Mouse (Mus musculus): ENCODE results near the gene Gria4.
"Not testable (repeated sequence)": the region's sequence is repeated elsewhere in the genome, so short reads cannot be mapped to it uniquely, and the experiment has no call there.

Gene Gria4

GRCm38 (mm10) chr9:4795544-4796288 is at the start of gene Gria4:
Gene Gria4, minus strand, starts transcription at chr9:4796234.
- DNase-seq, result no peak

DNA sequence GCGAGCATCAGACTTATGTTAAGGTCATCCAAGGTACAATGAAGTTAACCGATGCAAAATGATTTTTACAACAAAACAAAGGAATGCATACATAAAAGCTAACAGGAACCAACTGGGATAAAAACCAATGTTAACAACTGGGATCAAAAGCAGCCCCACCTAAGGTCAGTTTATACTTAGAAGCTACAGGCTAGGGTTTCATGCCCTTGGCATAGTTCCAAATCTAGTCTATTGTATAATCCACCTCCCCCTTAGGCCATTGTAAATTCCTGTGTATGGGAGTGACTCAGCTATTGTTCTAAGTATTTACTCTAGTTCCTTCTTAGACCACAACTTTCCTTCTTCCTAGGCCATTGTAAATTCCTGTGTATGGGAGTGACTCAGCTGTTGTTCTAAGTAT is 14.9 kb upstream of the Gria4 start:
- not testable (repeated sequence) for DNase-seq

DNA sequence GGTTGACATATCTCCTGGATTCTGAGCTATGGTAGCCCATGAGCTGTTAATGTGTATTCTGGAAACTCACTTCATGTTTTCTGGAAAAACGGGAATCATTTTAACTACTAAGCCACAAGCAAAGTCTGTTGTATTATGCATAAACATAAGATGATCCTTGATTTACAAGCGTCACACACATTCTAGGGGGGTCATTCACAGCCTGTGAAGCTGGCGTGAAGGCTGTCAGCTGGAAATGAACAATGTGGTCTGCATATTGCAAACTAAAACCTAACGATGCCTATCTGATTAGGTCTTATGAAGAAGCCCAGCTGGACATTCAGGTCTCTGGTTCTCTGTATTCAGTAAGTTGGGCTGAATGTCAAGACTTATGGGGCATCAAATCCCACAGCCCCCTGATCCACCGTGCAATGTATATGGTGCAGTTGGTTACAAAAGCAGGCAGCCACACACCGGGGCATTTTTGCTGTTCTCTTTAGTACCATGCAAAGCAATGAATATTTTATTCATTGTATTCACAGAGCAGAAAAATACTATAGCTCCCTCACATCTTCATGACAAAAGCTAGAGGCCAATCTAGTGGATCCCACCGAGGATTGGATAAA is 7.2 kb upstream of the Gria4 start:
- DNase-seq, result no peak

DNA sequence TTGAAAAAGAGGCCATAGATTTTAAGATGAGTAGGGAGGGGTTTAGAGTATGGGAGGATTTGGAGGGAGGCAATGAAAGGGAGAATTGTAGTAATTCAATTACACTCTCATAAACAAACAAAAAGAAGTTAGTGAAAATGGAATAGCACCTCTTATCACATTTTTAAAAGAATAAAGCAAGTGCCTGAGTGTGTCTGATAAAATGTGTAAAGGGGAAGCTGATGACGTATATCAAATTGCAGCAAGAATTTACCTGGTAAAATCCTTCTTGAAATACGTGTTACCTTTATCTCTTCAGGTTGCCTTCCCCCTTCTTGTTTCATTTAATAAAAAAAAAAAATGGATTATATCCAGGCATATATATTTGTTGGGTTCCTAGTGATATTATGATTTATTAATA is 1.4 kb upstream of the Gria4 start:
- no peak for DNase-seq

DNA sequence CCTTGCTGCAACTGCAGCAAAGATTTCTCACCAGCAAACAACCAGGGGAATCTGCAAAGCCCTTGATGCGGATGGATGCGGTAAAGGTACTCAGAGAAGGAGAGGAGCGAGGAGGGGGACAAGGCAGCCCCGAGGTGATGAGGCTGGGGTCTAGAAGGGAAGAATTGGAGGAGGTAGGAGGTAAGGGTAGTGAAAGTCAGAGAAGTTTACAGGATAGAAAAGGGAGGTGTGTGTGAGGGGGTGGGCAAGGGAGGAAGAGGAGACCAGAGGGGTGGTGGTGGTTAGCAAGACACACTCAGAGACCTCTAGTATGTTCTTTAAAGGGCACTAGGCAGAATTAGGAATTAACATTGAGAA is 233 bp upstream of the Gria4 start:
- no peak for DNase-seq

DNA sequence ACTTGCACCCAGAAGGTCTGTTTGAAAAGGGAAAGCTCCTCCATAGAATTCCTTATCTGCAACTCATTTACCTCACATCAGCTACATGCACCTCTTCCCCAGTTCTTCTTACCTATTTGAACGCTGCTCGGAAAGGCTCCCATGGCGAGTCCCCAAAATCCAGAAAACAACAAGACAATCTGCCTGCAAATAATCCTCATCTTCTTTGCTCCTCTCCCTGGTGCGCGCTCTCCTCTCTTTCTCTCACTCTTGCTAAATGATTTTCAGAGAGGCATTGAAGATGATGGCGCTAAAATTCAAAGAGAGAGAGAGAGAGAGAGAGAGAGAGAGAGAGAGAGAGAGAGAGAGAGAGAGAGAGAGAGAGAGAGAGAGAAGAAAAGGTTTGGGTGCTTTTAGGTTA is 959 bp downstream of the Gria4 start:
- DNase-seq, result no peak

- DNase-seq, result no peak
These were observed 1.6 kb downstream of the Gria4 start for GRCm38 (mm10) chr9:4794411-4794810.

- DNase-seq, result not testable (repeated sequence)
These were observed 46.6 kb downstream of the Gria4 start for GRCm38 (mm10) chr9:4749407-4749806.

- no peak for DNase-seq
These were observed 81.9 kb downstream of the Gria4 start for GRCm38 (mm10) chr9:4714086-4714485.

DNA sequence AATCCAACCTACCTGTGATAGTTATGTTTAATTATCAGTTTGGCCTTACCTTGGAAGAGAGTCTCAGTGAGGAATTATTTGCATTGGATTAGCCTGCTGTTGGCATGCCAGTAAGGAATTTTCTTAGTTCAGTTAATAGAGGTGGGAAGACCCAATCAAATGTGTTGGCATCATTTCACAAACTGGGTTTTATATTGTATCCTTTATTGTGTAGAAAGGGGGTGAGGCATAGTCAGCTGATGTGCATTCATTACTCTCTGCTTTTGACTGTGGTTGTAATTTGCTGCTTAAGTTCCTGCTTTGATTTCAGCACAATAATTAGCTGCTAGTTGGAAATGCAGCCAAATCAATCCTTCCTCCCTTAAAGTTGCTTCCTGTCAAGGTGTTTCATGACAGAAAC is 83.7 kb downstream of the Gria4 start:
- no peak for DNase-seq

DNA sequence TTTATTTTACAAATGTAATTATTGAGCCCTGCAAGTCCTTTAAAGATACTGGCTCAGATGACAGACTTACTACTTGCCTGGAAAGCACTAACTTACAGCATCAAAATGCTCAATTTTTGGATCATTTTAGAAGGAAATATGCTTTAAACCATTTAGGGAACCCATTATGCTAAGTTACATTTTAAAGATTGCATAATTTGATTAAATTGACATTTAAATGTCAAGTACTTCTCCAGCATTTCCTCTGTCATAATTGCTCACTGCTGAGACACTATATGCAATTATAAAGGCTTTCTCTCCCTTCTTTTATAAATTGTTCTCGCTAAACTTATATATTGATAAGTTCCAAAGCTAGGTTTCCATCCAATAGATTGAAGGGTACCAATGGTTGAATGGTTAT is 108.9 kb downstream of the Gria4 start:
- no peak for DNase-seq

- no peak for DNase-seq
These were observed 115.8 kb downstream of the Gria4 start for GRCm38 (mm10) chr9:4680244-4680643.

DNA sequence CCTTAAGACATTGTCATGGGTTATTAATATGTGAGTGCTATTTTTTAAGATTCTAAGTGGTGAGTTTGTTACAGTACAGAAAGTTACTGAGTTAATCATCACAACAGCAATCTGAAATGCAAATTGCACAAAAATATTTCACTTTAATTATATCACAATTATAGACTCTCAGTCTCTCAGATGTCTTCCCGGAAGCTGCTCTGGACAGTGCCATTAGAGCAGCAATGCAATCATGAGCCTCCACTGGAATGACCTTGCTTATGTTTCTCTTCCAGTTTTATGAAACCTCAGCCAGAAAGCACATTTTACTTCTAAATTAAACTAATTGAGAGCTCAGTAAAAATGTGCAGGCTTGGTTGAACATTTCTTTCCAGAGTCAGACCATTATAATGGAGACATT is 116.9 kb downstream of the Gria4 start:
- no peak for DNase-seq

DNA sequence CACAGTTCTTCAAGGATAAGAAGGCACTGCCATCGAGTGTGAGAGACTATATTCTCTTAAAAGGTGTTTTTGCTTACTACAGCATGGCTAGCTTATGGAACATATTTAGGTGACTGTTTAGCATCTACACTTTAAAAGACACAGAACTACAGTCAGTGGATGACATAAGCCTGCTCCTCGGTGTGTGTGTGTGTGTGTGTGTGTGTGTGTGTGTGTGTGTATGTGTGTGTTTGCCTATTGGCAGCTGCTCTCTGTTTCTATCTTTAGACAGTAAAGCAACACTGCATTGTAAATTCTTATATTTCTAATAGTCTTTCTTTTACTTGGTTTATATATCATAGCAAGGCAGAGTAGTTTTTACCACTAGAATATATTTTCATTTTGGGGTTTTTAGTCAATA is 130.3 kb downstream of the Gria4 start:
- no peak for DNase-seq

DNA sequence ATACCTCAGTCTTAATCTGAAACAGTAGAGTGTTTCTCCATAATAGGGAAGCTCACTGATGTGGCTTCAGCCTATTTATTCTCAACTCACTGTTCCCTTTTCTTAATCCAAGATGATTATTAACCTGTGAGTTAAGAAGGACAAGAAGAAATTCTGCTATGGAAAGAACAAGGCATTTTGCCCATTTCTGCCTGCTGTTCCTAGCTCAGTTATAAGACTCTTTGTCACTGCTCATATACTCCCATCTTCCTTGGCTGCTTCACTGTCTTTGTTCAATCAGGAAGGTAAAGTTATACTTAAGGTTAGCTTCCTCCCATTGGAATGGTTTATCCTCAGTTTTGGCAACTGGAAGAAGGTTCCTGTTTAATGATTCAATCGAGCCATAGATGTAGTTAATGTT is 133.6 kb downstream of the Gria4 start:
- peak; percentile 55 for DNase-seq

DNA sequence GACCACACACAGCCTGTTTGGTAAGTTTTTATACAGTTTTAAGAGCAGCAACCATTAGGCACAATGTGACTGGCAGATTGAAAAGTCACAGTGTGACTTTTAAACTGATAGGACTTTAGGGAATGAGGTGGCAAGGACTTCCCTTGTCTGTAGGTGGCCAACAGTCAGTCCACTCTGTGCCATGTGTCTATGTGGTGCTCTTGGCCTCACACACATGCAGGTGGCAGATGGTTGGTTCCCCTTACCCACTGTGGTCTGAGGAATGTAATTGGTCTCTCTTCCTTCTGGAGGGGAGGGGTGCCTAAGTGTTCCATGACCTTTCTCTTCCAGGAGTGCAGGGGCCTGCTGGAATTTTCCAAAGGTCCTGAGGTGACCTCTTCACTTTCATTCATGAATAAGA is 137.1 kb downstream of the Gria4 start:
- DNase-seq, result no peak

GRCm38 (mm10) chr9:4654333-4654732 is 141.7 kb downstream of the Gria4 start:
- no peak for DNase-seq

GRCm38 (mm10) chr9:4639192-4639900 is 156.7 kb downstream of the Gria4 start:
- no peak for DNase-seq

GRCm38 (mm10) chr9:4631910-4632309 is 164.1 kb downstream of the Gria4 start:
- no peak for DNase-seq

DNA sequence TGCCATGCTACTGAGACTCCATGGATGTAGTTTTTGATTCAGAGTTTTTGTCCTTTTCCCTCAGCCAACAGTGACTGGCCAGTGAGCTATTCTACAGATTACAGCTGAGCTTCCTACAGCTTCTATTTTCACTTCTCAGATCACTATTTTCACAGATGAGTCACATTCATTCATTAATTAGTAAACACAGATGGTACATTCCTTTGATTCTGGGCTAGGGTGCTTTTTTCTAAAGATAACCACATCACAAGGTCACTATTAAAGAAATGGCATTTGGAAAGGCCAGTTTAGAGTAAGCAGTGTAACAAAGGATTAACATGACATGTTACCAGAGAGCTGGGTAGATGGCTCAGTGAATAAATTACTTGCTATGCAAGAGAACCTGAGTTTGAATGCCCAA is 180.7 kb downstream of the Gria4 start:
- DNase-seq, result no peak

DNA sequence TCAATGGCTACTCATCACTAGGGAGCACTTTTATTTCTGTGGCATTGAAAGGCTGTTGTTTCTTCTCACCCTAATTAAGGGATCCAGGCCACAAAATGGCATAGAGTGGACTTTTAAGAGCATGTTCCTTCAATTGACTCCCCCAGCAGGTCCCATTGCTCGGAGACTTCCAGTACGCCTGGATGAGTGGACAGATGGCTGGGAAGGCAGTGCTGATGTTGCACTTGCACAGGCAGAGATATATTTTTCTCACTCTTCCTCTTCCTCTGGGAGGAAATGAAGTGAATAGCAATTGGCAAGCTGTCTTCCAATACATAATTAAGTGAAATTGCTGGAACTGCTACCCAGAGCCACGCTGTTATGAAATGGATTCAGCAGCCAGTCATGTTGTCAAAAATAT is 190.7 kb downstream of the Gria4 start:
- no peak for DNase-seq

DNA sequence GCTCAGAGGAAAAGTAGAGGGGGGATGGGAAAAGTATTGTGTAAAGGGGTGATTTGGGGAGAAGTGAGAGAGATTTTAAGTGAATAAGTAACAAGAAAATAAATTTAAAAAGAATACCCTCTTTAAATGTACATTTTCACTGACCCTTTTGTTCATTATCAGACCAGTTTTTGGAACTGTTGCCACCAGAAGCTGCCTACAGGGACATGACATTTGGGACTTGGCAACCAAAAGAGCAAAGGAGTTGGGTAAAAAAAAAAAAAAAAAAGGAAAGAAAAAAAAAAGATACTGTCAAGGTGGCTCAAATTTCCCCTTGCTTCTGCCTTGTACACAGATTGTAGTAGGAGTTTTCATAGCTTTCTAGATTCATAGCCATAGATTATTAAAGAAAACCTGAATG is 191.8 kb downstream of the Gria4 start:
- DNase-seq, result no peak

GRCm38 (mm10) chr9:4601788-4602187 is 194.2 kb downstream of the Gria4 start:
- no peak for DNase-seq

DNA sequence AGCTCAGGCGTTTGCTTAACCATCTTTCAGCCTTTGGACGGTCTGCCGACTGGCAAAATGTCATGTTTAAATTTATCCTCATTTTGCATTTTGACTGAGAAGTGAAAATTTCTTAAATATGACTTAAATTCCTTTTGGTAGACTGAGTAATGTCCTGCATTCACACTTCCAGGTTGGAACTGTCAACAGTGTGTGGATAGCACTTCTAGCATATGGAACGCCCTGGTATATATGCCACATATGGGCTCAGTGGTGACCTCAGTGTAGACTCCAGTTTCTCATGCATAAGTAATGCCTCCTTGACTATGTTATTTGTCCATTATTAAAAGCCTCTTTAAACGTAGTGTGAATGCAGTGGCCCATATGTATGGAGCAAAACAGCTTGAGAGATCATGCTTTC is 222.4 kb downstream of the Gria4 start:
- no peak for DNase-seq
